Mouse (Mus musculus): ENCODE measurements around the gene Josd2.

The Josd2 gene

DNA sequence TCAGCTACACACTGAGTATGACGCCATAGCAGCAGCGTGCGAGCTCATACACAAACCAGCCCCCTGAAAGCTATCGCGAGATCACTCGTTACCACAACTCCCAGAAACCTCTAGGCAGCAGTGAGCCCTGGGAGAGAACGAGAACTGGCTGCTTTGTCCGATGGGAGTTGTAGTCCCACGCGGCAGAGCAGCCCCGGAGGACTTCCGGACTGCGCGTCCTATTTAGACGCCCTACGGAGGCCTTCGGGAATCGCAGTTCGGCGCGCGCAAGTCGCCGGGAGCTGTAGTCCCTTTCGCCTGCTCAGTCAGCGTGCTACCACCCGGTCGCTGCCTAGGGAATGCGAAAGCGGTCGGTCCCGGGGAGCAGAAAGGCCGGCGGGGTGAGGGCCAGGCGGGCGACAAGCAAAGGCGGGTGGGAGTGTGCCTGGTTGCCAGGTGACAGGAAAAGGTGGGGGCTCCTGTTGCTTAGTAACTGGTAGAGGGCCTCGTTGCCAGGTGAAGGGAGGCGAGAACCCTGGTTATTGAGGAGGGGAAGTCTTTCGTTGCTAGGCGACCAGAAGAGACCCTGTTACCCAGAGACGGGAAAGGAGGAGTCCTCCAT, at the start of gene Josd2:
Gene Josd2 (plus strand): TSS at position 170 of the 601 bp plus-strand sequence.
- DNase-seq (ENCODE audit: low spot score) = peak; percentile 96

DNA sequence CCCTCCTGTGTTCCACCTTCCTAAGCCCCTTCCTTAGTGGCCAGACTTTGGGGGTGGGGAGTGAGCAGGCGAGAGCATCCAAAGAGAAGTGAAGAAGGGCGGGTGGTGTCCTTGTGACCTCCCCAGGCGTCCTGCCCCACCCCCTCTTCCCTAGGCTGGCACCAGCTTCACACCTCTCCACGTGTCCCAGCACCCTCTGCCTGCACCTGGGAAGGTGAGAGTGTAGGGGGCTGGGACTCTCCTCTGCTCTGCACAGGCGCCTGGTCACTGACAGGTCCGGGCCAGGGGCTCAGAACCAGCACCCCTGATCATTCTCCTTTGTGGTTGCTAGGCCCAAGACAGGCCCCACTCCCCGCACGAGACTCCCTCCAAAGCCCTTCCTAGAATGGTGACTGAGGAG, 40.1 kb upstream of the Josd2 start:
- DNase-seq (ENCODE audit: low spot score) = no peak

DNA sequence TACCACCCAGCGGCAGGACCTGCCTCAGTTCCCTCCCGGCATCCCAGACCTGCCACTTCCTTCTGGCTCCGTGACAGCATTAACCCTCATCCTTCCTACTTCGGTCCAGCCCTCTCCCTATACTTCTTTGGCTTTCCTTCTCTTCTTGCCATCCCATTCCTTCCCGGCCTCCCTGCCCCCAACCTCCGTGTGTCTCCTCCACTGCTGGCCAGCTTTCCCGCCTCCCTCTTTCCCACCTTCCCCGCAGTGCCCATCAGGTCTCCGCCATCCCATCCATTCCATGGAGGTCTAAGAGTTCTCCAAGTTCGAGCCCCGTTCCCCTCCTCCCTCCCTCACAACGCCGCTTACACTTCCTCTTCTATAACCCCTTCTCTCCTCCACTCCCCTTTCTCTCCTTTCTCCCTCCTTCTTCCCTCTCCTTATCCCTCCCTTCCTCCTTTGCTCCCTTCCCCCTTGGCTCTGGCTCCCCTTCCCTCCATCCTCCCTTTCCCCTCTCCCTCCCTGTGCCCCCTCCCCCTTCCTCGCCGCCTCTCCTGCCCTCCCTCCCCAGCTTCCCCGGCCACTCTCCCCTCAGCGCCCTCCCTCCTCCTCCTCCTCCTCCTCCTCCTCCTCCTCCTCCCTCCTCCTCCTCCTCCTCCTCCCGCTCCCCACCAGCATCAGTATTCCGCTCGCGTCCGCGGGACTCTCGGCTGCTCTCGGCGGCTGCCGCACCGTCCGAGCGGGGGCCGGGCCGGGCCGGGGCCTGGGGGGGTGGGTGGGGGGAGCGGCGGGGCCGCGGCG, 39.4 kb upstream of the Josd2 start:
- no peak for DNase-seq (ENCODE audit: low spot score)

DNA sequence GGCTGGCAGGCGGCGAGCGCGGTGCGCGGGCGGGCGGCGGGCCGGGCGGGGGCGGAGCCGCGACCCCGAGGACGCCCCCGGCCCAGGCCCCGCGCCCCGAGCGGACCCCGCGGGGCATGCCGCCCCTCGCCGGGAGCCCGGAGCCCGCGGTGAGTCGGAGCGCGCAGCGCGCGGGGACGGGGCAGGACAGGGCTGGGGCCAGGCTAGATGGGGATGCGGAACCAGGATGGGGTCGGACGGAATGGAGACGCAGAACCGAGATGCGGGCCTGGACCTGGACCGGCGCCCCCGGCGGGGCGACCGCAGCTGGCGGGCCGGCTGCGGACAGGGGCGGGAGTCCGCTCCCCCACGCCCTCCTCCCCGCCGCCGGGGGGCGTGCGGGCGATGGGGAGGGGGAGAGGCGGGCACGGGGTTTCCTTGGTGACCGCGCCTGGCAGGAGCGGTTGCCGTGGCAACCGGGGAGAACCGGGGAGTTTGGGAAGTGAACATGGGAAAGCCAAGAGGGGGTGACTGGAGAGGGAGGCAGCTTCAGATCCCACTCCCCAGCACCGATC, 38.7 kb upstream of the Josd2 start, which contains the start of gene Lrrc4b:
Gene Lrrc4b (plus strand): TSS at position 51 of the 554 bp plus-strand sequence.
- DNase-seq (ENCODE audit: low spot score) = no peak

DNA sequence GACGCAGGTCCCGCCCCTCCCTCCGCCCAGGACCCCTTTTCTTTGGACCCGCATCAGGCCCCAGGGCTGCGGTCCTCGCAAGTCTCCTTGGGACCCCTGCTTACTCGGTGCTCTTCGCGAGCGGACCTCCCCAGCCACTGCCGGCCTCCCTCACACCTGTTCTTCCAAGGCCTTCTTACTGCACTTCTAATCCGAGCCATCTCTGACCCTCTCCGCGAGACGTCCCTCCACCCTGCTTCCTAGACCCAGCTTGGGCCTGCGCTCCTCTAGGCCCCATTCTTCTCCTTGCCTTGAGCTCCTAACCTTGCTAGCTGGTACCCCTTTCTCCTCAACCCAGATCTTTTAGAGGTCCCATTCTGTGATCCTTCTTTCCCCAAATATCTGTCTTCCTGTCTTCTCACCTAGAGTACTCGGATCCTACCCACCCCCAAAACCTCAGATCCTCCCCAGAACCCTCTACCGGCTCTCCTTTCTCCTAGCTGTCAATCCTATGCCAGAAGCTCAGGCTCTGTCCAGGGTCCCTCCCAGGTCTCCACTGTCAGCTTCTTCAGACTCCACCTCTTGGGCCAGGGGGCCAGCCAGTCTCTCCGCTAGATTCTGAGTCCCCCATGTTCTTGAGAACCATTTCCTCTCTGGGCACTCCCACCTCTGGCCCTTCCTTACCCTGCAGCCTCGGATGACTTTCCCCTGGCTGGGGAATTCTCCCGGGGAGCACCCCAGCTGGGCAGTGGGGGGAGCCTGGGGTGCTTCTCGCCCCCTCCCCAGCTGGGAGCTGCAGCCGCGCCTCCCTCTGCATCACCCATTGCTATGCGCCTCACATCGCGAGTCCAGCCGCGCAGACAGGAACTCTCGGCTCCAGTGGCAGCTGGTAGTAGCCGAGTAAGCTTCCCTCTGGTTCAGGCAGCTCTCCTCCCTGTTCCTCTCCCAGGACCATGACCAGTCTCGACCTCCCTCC, 38.0 kb upstream of the Josd2 start:
- DNase-seq (ENCODE audit: low spot score) = no peak

DNA sequence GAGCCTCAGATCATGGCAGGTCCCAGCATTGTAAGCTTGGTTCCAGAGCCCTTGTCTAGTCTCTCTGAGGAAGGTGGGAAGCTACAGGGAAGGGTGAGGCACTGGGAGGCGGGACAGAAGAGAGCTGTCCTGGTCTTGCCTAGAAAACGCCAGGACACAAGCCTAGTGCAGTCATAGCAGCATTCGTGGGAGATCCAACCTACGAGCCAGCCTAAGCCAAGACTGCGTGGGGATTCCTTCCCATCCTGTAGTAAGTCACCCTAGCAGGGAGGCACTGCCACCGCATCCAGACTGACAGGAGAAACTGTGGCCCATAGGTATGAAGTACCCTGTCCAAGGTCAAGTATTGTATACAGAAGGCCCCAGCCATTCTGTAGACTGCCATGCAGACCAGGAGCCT, 35.2 kb upstream of the Josd2 start:
- DNase-seq (ENCODE audit: low spot score) = no peak

DNA sequence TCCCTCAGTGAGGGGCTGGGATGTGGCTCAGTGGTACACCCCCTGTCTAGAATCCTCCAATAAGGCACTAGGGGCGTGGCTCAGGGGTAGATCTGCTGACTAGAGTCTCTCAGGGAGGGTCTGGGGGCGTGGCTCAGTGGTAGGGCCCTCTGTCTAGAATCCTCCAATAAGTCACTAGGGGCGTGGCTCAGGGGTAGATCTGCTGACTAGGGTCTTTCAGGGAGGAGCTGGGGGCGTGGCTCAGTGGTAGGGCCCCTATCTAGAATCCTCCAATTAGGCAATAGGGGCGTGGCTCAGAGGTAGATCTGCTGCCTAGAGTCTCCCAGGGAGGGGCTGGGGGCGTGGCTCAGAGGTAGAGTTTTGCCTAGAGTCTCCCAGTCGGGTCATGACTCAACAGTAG, 34.4 kb upstream of the Josd2 start:
- DNase-seq (ENCODE audit: low spot score) = peak; percentile 75

DNA sequence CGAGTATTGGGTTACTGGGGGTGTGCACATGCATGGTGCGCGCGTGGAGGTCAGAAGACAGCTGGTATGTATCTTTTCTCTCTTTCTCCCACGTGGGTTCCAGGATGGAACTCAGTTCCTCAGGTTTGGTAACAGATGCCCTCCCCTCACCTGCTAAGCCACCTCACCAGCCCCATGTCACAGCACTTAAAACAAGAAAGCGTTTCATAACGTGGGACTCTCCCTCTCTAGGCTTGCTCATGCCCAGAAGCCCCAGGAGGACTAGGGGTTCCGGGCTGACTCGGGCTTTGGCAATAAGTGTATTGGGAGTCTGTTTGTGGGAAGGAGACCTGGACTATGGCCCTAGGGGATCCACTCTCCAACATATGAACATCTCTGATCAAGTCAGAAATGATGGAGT, 33.7 kb upstream of the Josd2 start:
- DNase-seq (ENCODE audit: low spot score) = no peak

DNA sequence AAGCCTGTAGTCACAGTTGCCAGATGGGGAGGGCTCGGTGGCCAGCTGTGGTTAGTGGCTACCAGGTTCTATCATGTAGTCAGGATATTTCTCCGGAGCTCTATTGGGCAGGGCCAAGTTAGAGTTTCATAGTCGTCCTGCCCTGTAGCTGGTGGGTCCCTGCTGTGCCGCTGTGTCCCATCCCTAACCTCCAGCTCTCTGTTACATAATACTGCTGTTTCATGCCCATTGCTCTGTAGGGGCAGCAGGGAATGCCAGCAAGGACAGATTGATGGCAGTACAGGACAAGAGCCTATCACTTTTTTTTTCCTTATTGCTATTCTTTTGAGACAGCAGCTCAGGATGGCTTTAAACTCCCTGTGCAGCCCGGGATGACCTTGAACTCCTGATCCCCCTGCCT, 32.0 kb upstream of the Josd2 start:
- no peak for DNase-seq (ENCODE audit: low spot score)

DNA sequence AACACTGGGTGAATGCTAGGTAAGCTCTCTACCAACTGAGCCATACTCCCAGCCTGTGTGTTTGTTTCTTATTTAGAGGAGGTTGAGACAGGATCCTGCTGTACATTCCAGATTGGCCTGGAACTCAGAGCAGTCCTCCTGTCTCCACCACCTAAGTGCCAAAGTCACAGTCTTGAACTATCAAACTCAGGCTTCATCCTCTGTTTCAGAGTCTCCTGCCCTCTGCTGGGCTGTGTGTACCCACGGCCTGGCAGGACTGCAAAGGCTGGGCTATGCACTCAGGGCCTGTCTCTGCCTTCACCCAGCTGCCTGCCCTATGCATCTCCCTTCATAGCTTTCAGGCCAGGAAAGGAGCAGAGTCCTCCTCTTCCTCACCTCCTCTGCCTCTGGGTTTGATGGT, 31.5 kb upstream of the Josd2 start:
- no peak for DNase-seq (ENCODE audit: low spot score)

DNA sequence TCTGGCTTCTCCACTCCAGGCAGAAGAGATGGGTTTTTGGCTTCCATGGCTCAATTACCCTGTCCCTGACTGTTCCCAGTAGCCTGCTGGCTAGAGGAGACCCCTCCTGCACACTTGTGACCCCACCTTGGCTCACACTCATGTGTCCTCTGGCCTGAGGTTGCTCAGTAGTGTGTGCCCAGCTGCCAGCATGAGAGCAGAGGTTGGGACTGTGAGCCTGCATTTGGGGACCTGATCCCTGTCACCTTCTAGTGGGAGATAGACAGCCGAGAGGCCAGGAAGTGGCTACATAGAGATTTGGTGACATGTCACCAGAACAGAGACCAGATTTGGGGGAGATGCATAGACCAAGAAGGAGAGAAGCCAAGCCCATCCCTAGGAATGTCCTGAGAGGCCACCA, 30.6 kb upstream of the Josd2 start:
- DNase-seq (ENCODE audit: low spot score) = no peak

DNA sequence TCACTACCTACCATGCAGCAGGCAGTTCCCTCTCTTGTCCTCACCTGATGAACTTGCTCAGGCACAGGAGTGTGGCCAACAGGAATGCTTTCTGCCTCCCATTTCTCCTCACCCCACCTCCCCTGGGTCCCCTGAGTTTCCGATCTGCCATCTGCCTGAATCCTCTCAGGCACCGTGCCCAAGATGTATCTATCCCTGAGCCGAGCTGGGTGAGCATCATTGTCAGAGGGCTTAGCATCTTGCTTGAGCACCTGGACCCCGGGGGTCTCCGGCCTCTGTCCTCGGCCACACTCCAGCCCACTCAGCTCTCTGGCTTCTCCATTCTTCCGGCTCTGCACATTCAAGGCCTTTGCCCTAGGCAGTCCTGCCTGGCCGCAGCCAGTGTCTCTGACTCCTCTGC, 29.8 kb upstream of the Josd2 start:
- no peak for DNase-seq (ENCODE audit: low spot score)

DNA sequence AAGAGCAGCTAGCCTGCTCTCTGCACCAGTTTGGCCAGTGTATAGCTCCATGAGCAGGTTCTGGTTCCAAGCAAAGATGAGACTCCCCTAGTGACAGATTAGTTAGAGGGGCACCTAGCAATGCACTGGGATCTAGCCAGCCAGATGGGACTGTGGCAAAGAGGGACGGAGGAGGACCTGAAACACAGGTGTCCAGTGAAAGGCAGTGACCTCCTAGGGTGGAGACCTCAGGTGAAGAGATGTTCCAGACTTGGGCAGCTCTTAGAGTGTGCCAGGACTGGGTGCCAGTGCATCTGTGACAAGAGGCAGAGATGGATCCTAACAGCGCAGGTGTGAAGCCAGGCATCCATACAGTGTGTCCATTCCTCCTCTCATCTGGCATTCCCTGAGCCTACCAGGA, 28.1 kb upstream of the Josd2 start:
- no peak for DNase-seq (ENCODE audit: low spot score)

DNA sequence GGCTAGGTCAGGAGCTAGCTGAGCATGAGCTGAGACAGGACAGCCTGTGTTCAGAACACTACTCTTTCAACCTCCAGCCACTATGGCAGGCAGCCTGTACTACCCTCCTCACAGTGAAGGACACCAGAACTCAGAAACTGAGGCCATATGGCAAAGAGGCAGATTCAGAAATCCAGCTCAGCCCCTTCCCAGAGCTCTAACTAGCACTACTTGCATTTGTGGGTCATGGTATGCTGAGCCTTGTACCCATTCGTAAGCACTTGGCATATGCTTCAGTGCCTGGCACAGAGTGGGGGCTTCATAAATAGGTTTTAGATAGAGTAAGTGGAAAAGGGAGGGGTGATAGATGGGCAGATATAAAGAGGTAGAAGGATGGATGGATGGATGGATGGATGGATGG, 27.3 kb upstream of the Josd2 start:
- DNase-seq (ENCODE audit: low spot score) = no peak

DNA sequence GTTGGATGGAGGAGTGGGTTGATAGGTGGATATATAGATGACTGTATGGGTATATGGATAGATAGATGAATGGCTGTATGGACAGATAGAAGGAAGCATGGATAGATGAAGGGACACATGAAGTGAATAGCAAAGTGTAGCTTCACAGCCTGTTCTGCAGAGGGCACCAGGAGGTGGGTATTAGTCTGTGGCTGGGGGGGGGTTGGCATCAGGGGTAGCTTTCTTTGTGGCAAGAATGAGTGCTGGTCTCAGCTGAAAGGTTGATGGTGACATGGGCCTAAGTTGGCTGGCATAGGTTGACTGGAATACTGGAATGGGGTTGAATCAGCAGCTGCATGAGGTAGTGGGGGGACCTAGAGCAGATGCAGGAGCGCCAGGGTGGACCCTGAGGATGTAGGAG, 26.6 kb upstream of the Josd2 start:
- no peak for DNase-seq (ENCODE audit: low spot score)

DNA sequence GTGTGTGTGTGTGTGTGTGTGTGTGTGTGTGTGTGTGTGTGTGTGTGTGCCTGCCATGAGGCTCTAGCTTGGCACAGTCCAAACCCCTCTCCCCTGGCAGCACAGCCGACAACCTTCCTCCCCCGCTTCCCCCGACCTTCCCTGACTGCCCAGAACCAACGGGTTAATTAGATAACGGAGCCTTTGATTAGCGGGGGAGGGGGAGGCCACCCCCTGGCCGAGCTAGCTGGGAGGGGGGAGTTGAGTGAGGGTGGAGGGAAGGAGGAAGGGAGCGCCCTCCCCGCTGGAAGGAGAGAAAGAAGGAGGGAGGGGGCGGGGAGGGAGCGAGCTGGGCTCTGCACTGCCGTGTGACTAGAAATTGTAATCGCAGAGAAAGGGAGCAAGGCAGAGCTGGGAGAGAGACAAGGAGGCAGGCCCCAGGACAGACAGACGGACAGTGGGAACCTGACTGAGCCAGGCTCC, 26.1 kb upstream of the Josd2 start:
- no peak for DNase-seq (ENCODE audit: low spot score)

DNA sequence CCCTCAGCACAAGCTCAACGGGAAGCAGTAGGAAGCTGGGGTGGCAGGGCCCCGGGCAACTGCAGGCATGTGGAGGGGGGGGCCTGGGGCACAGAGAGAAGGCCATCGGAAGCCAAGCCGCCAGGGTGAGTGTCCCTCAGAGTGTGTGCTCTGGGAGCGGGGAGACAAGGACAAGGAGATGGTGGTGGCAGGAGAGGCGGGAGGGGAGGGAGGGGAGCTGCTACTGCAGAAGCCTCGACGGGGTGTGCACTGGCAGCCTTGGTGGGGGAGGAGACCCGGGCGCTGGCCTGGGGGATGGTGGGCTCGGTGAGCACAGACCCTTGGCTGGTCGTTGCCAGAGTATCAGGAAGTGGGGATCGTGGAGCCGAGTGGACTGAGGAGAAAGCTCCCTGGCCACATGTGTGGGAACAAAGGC, 25.4 kb upstream of the Josd2 start:
- no peak for DNase-seq (ENCODE audit: low spot score)

DNA sequence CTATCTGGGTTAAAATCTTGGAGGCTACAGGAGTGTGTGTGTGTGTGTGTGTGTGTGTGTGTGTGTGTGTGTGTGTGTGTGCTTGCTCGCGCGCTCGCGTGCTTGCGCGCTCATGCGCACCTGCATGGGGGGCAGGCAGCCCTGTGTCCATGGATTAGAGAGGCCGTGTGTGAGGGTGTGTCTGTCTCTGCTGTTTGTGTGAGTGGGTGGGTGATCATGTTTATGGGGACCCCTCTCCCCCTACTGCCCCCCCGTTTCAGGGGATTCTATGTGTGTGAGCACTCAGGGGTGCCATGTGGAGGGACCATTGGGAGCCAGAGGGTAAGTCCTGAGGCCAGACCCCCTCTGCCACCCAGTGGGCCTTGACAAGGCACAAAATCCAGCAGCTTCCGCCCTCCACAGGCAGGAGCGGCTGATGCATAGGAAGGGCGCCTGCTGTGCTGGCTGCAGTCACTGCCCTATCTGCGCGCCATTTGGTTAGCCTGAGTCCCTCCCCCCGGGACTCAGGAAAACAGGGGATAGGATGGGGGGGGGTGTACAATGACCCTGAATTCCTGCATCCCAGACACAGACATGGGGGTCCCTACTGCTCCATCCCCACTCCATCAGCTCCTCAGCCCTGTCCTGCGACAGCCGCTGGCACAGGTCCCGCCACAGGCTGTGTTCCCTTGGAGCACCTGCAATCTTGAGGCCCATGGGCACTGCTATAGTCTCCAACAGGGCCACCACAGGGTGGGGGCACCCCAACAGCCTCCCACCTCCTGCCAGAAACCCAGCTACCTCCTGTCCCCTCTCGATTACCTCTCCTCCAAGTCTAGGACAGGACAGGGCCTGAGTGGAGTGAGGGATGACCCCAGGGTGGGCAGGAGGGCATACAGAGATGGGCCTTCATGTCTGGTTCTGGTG, 24.3 kb upstream of the Josd2 start:
- no peak for DNase-seq (ENCODE audit: low spot score)

DNA sequence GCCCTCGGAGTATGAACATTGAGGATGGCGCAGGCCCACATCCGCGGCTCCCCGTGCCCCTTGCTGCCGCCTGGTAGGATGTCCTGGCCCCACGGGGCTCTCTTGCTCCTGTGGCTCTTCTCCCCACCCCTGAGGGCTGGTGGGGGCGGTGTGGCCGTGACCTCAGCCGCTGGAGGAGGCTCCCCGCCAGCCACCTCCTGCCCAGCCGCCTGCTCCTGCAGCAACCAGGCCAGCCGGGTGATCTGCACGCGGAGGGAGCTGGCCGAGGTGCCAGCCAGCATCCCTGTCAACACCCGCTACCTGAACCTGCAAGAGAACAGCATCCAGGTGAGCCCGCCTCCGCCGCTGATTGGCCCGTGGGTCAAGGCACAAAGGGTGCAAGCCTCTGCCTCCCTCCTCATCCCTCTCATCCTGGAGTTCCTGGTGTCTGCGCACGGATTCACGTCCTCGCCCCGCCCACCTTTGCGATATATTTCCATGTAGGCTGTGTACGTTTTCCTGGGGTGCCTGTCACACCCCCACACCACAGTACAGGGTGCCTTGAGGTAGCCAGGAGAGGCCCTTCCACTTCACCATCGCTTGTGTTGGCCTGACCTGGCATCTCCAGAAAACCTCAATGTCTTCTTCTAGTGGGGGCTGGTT, 22.8 kb upstream of the Josd2 start:
- DNase-seq (ENCODE audit: low spot score) = no peak

DNA sequence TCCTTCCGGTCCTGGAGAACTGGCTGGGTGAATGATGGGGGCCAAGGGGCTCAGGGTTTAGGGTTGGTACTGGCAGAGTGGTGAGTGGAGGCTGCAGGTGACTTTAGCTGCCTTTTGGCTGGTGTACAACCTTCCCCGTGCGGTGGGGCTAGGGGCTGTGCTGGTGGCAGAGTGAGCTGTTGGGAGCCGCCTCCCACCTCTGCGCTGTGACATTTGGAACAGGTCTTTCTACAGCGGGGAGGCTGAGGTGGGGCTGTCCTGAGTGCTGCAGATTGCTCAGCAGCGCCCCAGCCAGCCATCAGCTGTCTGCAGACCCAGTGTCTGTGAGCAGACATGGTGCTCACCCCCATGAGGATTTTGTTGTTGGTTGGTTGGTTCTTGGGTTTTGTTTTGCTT, 22.3 kb upstream of the Josd2 start:
- DNase-seq (ENCODE audit: low spot score) = no peak
